Mouse (Mus musculus) heart, embryonic 12.5 days (tissue): Measurements from ENCODE around the gene Zcchc10. TPM values are rescaled to one million over a fixed set of nuclear protein-coding genes. Genes with fewer than 3 reads are reported as not detected.
"Not testable (repeated sequence)": the region's sequence is repeated elsewhere in the genome, so short reads cannot be mapped to it uniquely, and the experiment has no call there.

Experiments used
- ATAC-seq: fragments of 200-750 bp; cut with Nextera tagmentation; 2 replicates; pipeline ENCODE4 v1.8.0; 2017; ENCODE audit warnings: moderate TSS enrichment, moderate library complexity; ENCODE audit not compliant: insufficient number of reproducible peaks, low FRiP score
- H3K27ac ChIP-seq: fragments of 300-500 bp; sonication (generic); 2 replicates; pipeline ENCODE4 v1.5.1; 2016; ENCODE audit warnings: mild to moderate bottlenecking, moderate library complexity; ENCODE audit not compliant: poor library complexity, severe bottlenecking
- H3K27me3 ChIP-seq: fragments of 300-500 bp; sonication (generic); replicated peaks from 2 replicates; pipeline ENCODE4 v1.6.1; 2016; ENCODE audit warnings: mild to moderate bottlenecking, moderate library complexity
- H3K36me3 ChIP-seq: fragments of 300-500 bp; sonication (generic); 2 replicates; pipeline ENCODE4 v1.6.1; 2016; ENCODE audit warnings: mild to moderate bottlenecking, moderate library complexity
- H3K4me1 ChIP-seq: fragments of 300-500 bp; sonication (generic); replicated peaks from 2 replicates; pipeline ENCODE4 v1.6.1; 2016; ENCODE audit warnings: mild to moderate bottlenecking
- H3K4me2 ChIP-seq: fragments of 300-500 bp; sonication (generic); 2 replicates; pipeline ENCODE4 v1.6.1; 2016; ENCODE audit warnings: mild to moderate bottlenecking, moderate library complexity
- H3K4me3 ChIP-seq: fragments of 300-500 bp; sonication (generic); 2 replicates; pipeline ENCODE4 v1.5.1; 2016; ENCODE audit warnings: mild to moderate bottlenecking
- H3K9ac ChIP-seq: fragments of 300-500 bp; sonication (generic); 2 replicates; pipeline ENCODE4 v1.6.1; 2016; ENCODE audit warnings: mild to moderate bottlenecking, moderate library complexity
- H3K9me3 ChIP-seq: fragments of 300-500 bp; sonication (generic); replicated peaks from 2 replicates; pipeline ENCODE4 v1.6.1; 2016; ENCODE audit warnings: mild to moderate bottlenecking, moderate library complexity
- WGBS: fragments of 180-500 bp; shearing (Covaris S2); methylation state at CpG from one replicate; pipeline ENCODE4 v1.1.7; 2016; 5-methylcytosine and 5-hydroxymethylcytosine counted together
- polyA plus RNA-seq: library from polyadenylated mRNA; unstranded; fragments of >200 nt; fragmentation: Nextera tagmentation; extraction: Ambion mirVana; gene quantifications from 2 replicates; pipeline ENCODE4 v1.2.1, GENCODE M21; 2016

The Zcchc10 gene
- 14.0 and 16.5 TPM in 2 replicates for polyA plus RNA-seq

GRCm38 (mm10) chr11:53324512-53324968, at the start of gene Zcchc10:
Zcchc10 (plus strand) TSS chr11:53324679.
- Histone ChIP-seq H3K9me3 (no peaks in the 10 kb centered on the region), H3K4me3 (peak within 1 kb of the TSS; percentile 98), H3K36me3 (peaks cover 24% of the 10 kb centered on the region), H3K4me1 (peaks cover 10% of the 10 kb centered on the region), H3K27ac (peak within 1 kb of the TSS; percentile 77; the same call in 1 of the 2 replicates), H3K9ac (peak within 1 kb of the TSS; percentile 84), H3K27me3 (no peaks in the 10 kb centered on the region), H3K4me2 (peak within 1 kb of the TSS; percentile 80)
- ATAC-seq = peak; percentile 92
- 0% methylated on average over 21 of the region's 21 CpGs for WGBS

- H3K36me3 ChIP-seq = peaks cover 62% of the 10 kb centered on the region
- no peak overlapping the region for H3K4me3 ChIP-seq
- peaks cover 29% of the 10 kb centered on the region for H3K4me1 ChIP-seq
- H3K9ac ChIP-seq = no peak overlapping the region
- H3K4me2 ChIP-seq = no peak overlapping the region
- no peaks in the 10 kb centered on the region for H3K9me3 ChIP-seq
- no peak overlapping the region for H3K27ac ChIP-seq
- no peak for ATAC-seq
- 93% methylated on average over 3 of the region's 3 CpGs for WGBS
- H3K27me3 ChIP-seq = no peaks in the 10 kb centered on the region
These were observed 49.1 kb upstream of the Zcchc10 start for GRCm38 (mm10) chr11:53275358-53275757.

- no peaks in the 10 kb centered on the region for H3K9me3 ChIP-seq
- peaks cover 23% of the 10 kb centered on the region for H3K4me1 ChIP-seq
- H3K36me3 ChIP-seq = peaks cover 50% of the 10 kb centered on the region
- ATAC-seq = no peak
- WGBS = 76% methylated on average over 4 of the region's 4 CpGs
- no peak overlapping the region for H3K4me2 ChIP-seq
- H3K9ac ChIP-seq = no peak overlapping the region
- no peaks in the 10 kb centered on the region for H3K27me3 ChIP-seq
- no peak overlapping the region for H3K27ac ChIP-seq
- no peak overlapping the region for H3K4me3 ChIP-seq
These were observed 46.1 kb upstream of the Zcchc10 start for GRCm38 (mm10) chr11:53278411-53278810.

GRCm38 (mm10) chr11:53285885-53286284, 38.6 kb upstream of the Zcchc10 start:
- Histone ChIP-seq H3K9me3 (no peaks in the 10 kb centered on the region), H3K4me3 (no peak overlapping the region), H3K9ac (no peak overlapping the region), H3K4me1 (no peaks in the 10 kb centered on the region), H3K4me2 (no peak overlapping the region), H3K27me3 (no peaks in the 10 kb centered on the region), H3K36me3 (peaks cover 82% of the 10 kb centered on the region), H3K27ac (no peak overlapping the region)
- 76% methylated on average over 6 of the region's 6 CpGs for WGBS
- ATAC-seq = no peak

- not testable (repeated sequence) for H3K27me3 ChIP-seq, H3K4me2 ChIP-seq, ATAC-seq, H3K27ac ChIP-seq, H3K4me3 ChIP-seq, H3K9me3 ChIP-seq, H3K9ac ChIP-seq
- Histone ChIP-seq H3K4me1 (peaks cover 15% of the 10 kb centered on the region), H3K36me3 (peaks cover 73% of the 10 kb centered on the region)
- 94% methylated on average over 2 of the region's 2 CpGs for WGBS
These were observed 34.3 kb upstream of the Zcchc10 start for GRCm38 (mm10) chr11:53290187-53290586.

GRCm38 (mm10) chr11:53290871-53291270, 33.6 kb upstream of the Zcchc10 start:
- Histone ChIP-seq H3K4me2 (no peak overlapping the region), H3K4me1 (peaks cover 17% of the 10 kb centered on the region), H3K9ac (no peak overlapping the region), H3K9me3 (no peaks in the 10 kb centered on the region), H3K27ac (no peak overlapping the region), H3K36me3 (peaks cover 66% of the 10 kb centered on the region), H3K4me3 (no peak overlapping the region), H3K27me3 (no peaks in the 10 kb centered on the region)
- no peak for ATAC-seq
- 92% methylated on average over 11 of the region's 11 CpGs for WGBS

GRCm38 (mm10) chr11:53294441-53294840, 30.0 kb upstream of the Zcchc10 start:
- no peak overlapping the region for H3K9ac ChIP-seq
- H3K27ac ChIP-seq = no peak overlapping the region; the same call in 1 of the 2 replicates
- peaks cover 39% of the 10 kb centered on the region for H3K36me3 ChIP-seq
- no peaks in the 10 kb centered on the region for H3K27me3 ChIP-seq
- no peaks in the 10 kb centered on the region for H3K9me3 ChIP-seq
- H3K4me1 ChIP-seq = peaks cover 45% of the 10 kb centered on the region
- ATAC-seq = no peak
- 76% methylated on average over 5 of the region's 5 CpGs for WGBS
- no peak overlapping the region for H3K4me3 ChIP-seq
- H3K4me2 ChIP-seq = no peak overlapping the region

GRCm38 (mm10) chr11:53296880-53297279, 27.6 kb upstream of the Zcchc10 start:
- Histone ChIP-seq H3K4me2 (no peak overlapping the region), H3K27me3 (no peaks in the 10 kb centered on the region), H3K9me3 (no peaks in the 10 kb centered on the region), H3K4me1 (peaks cover 54% of the 10 kb centered on the region), H3K4me3 (no peak overlapping the region), H3K27ac (no peak overlapping the region), H3K9ac (no peak overlapping the region), H3K36me3 (peaks cover 22% of the 10 kb centered on the region)
- 77% methylated on average over 4 of the region's 4 CpGs for WGBS
- no peak for ATAC-seq

- 83% methylated on average over 7 of the region's 7 CpGs for WGBS
- H3K27ac ChIP-seq = no peak overlapping the region
- no peaks in the 10 kb centered on the region for H3K9me3 ChIP-seq
- H3K27me3 ChIP-seq = no peaks in the 10 kb centered on the region
- no peak for ATAC-seq
- H3K4me2 ChIP-seq = peak overlapping the region; percentile 83
- H3K9ac ChIP-seq = peak overlapping the region; percentile 98
- H3K4me1 ChIP-seq = peaks cover 50% of the 10 kb centered on the region
- peak overlapping the region; percentile 88 for H3K4me3 ChIP-seq
- peaks cover 16% of the 10 kb centered on the region for H3K36me3 ChIP-seq
These were observed 26.3 kb upstream of the Zcchc10 start for GRCm38 (mm10) chr11:53297947-53298860.

GRCm38 (mm10) chr11:53299551-53300329, 24.7 kb upstream of the Zcchc10 start:
- H3K4me3 ChIP-seq = peak overlapping the region; percentile 88
- WGBS = under 1% methylated on average over 80 of the region's 80 CpGs
- peak; percentile 69 for ATAC-seq
- peak overlapping the region; percentile 98 for H3K9ac ChIP-seq
- H3K27ac ChIP-seq = peak overlapping the region; percentile 100
- peaks cover 44% of the 10 kb centered on the region for H3K4me1 ChIP-seq
- H3K9me3 ChIP-seq = no peaks in the 10 kb centered on the region
- H3K4me2 ChIP-seq = peak overlapping the region; percentile 83
- peaks cover 9% of the 10 kb centered on the region for H3K36me3 ChIP-seq
- no peaks in the 10 kb centered on the region for H3K27me3 ChIP-seq
